Mouse (Mus musculus): ENCODE data around the gene Rpl3l. TPM values are rescaled to one million over a fixed set of nuclear protein-coding genes. Genes with fewer than 3 reads are reported as not detected.
A peak's percentile ranks its signal among the peaks of the same experiment; 100 is the strongest.
"Not testable (repeated sequence)": the region's sequence is repeated elsewhere in the genome, so short reads cannot be mapped to it uniquely, and the experiment has no call there.

Rpl3l gene
- polyA plus RNA-seq, 1 experiment from 2014 or later: 1.3 TPM

GRCm38 (mm10) chr17:24707801-24708425, 19.7 kb upstream of the Rpl3l start:
- H3K4me3 ChIP-seq (ENCODE audit: control insufficient read depth in 1 of 2, insufficient read depth in 1 of 2, low read depth in 1 of 2, low read length in 2 of 2): peak overlapping the region; percentile 70 to 82
- no peaks in the 10 kb centered on the region for H3K27me3 ChIP-seq (ENCODE audit: control insufficient read depth, insufficient read depth, low read length)
- no peaks in the 10 kb centered on the region for H3K9me3 ChIP-seq (ENCODE audit: control insufficient read depth, low read length)
- WGBS: 5% methylated on average over 24 of the region's 24 CpGs
- peak overlapping the region; percentile 85 for H3K27ac ChIP-seq (replicated peaks in 1 of 2; ENCODE audit: control insufficient read depth in 1 of 2, insufficient read depth in 1 of 2, low read depth in 2 of 2, low read length in 2 of 2)
- no peak for ATAC-seq (ENCODE audit: insufficient number of reproducible peaks, insufficient read depth, low FRiP score, low read depth)
- peak overlapping the region; percentile 86 for H3K9ac ChIP-seq (ENCODE audit: low read length)
- H3K4me1 ChIP-seq (ENCODE audit: control insufficient read depth in 2 of 2, insufficient read depth in 2 of 2, low read length in 2 of 2): peaks cover 5 to 11% of the 10 kb centered on the region in 2 experiments; a peak in 3 of 4 replicates
- peaks cover 28% of the 10 kb centered on the region for H3K36me3 ChIP-seq (ENCODE audit: control insufficient read depth, insufficient read depth, low read length)
- H3K4me2 ChIP-seq (ENCODE audit: low read length): peak overlapping the region; percentile 84

- H3K4me1 ChIP-seq (ENCODE audit: control insufficient read depth in 2 of 2, insufficient read depth in 2 of 2, low read length in 2 of 2): peaks cover 5 to 11% of the 10 kb centered on the region in 2 experiments; a peak in 3 of 4 replicates
- 34% methylated on average over 2 of the region's 2 CpGs for WGBS
- no peak overlapping the region for H3K4me3 ChIP-seq (ENCODE audit: control insufficient read depth in 1 of 2, insufficient read depth in 1 of 2, low read depth in 1 of 2, low read length in 2 of 2)
- peaks cover 21% of the 10 kb centered on the region for H3K36me3 ChIP-seq (ENCODE audit: control insufficient read depth, insufficient read depth, low read length)
- peak overlapping the region; percentile 84; the same call in 1 of the 2 replicates for H3K4me2 ChIP-seq (ENCODE audit: low read length)
- H3K9ac ChIP-seq (ENCODE audit: low read length): no peak overlapping the region
- H3K27me3 ChIP-seq (ENCODE audit: control insufficient read depth, insufficient read depth, low read length): no peaks in the 10 kb centered on the region
- no peak overlapping the region for H3K27ac ChIP-seq (replicated peaks in 1 of 2; ENCODE audit: control insufficient read depth in 1 of 2, insufficient read depth in 1 of 2, low read depth in 2 of 2, low read length in 2 of 2)
- H3K9me3 ChIP-seq (ENCODE audit: control insufficient read depth, low read length): no peaks in the 10 kb centered on the region
- ATAC-seq (ENCODE audit: insufficient number of reproducible peaks, insufficient read depth, low FRiP score, low read depth): no peak
Observed at GRCm38 (mm10) chr17:24708646-24709045, 19.0 kb upstream of the Rpl3l start.

GRCm38 (mm10) chr17:24715556-24715955, 12.1 kb upstream of the Rpl3l start:
- 79% methylated on average over 6 of the region's 6 CpGs for WGBS
- H3K36me3 ChIP-seq (ENCODE audit: control insufficient read depth, insufficient read depth, low read length): 0 out of 2 replicates have a peak, but pooled peaks cover 19% of the 10 kb centered on the region
- H3K27me3 ChIP-seq (ENCODE audit: control insufficient read depth, insufficient read depth, low read length): no peaks in the 10 kb centered on the region
- no peak overlapping the region for H3K9ac ChIP-seq (ENCODE audit: low read length)
- no peak overlapping the region for H3K4me2 ChIP-seq (ENCODE audit: low read length)
- no peak overlapping the region for H3K27ac ChIP-seq (replicated peaks in 1 of 2; ENCODE audit: control insufficient read depth in 1 of 2, insufficient read depth in 1 of 2, low read depth in 2 of 2, low read length in 2 of 2)
- no peak for ATAC-seq (ENCODE audit: insufficient number of reproducible peaks, insufficient read depth, low FRiP score, low read depth)
- H3K4me3 ChIP-seq (ENCODE audit: control insufficient read depth in 1 of 2, insufficient read depth in 1 of 2, low read depth in 1 of 2, low read length in 2 of 2): no peak overlapping the region
- peaks cover 0 to 6% of the 10 kb centered on the region in 2 experiments; a peak in 1 of 4 replicates for H3K4me1 ChIP-seq (ENCODE audit: control insufficient read depth in 2 of 2, insufficient read depth in 2 of 2, low read length in 2 of 2)
- no peaks in the 10 kb centered on the region for H3K9me3 ChIP-seq (ENCODE audit: control insufficient read depth, low read length)

- Histone ChIP-seq H3K4me1 (ENCODE audit: control insufficient read depth in 2 of 2, insufficient read depth in 2 of 2, low read length in 2 of 2) (peaks cover under 1 to 7% of the 10 kb centered on the region in 2 experiments; a peak in 2 of 4 replicates), H3K27me3 (ENCODE audit: control insufficient read depth, insufficient read depth, low read length) (no peaks in the 10 kb centered on the region), H3K4me2 (ENCODE audit: low read length) (no peak overlapping the region), H3K4me3 (ENCODE audit: control insufficient read depth in 1 of 2, insufficient read depth in 1 of 2, low read depth in 1 of 2, low read length in 2 of 2) (no peak overlapping the region), H3K9ac (ENCODE audit: low read length) (no peak overlapping the region), H3K9me3 (ENCODE audit: control insufficient read depth, low read length) (no peaks in the 10 kb centered on the region), H3K36me3 (ENCODE audit: control insufficient read depth, insufficient read depth, low read length) (peaks cover 25% of the 10 kb centered on the region), H3K27ac (replicated peaks in 1 of 2; ENCODE audit: control insufficient read depth in 1 of 2, insufficient read depth in 1 of 2, low read depth in 2 of 2, low read length in 2 of 2) (no peak overlapping the region)
- WGBS: 90% methylated on average over 15 of the region's 15 CpGs
- ATAC-seq (ENCODE audit: insufficient number of reproducible peaks, insufficient read depth, low FRiP score, low read depth): no peak
Observed at GRCm38 (mm10) chr17:24716166-24716682, 11.4 kb upstream of the Rpl3l start.

- 79% methylated on average over 4 of the region's 4 CpGs for WGBS
- peak within 1 kb of the TSS; percentile 80 for H3K9ac ChIP-seq (ENCODE audit: low read length)
Observed at GRCm38 (mm10) chr17:24717943-24718342, 9.7 kb upstream of the Rpl3l start, which contains the start of the genes Rnf151 and Rps2. Rnf151 (minus strand) TSS chr17:24718063. Rps2 (plus strand) TSS chr17:24718116.

GRCm38 (mm10) chr17:24718938-24719337, 8.7 kb upstream of the Rpl3l start:
- ATAC-seq (ENCODE audit: insufficient number of reproducible peaks, insufficient read depth, low FRiP score, low read depth); H3K9me3 ChIP-seq (ENCODE audit: control insufficient read depth, low read length); H3K27me3 ChIP-seq (ENCODE audit: control insufficient read depth, insufficient read depth, low read length); H3K27ac ChIP-seq (replicated peaks in 1 of 2; ENCODE audit: control insufficient read depth in 1 of 2, insufficient read depth in 1 of 2, low read depth in 2 of 2, low read length in 2 of 2): not testable (repeated sequence)
- H3K4me2 ChIP-seq (ENCODE audit: low read length): peak overlapping the region; percentile 70
- WGBS: 55% methylated on average over 5 of the region's 5 CpGs
- peak overlapping the region; percentile 57 to 79 for H3K4me3 ChIP-seq (ENCODE audit: control insufficient read depth in 1 of 2, insufficient read depth in 1 of 2, low read depth in 1 of 2, low read length in 2 of 2)
- peaks cover 40% of the 10 kb centered on the region for H3K36me3 ChIP-seq (ENCODE audit: control insufficient read depth, insufficient read depth, low read length)
- H3K9ac ChIP-seq (ENCODE audit: low read length): peak overlapping the region; percentile 80
- peaks cover 4 to 27% of the 10 kb centered on the region in 2 experiments for H3K4me1 ChIP-seq (ENCODE audit: control insufficient read depth in 2 of 2, insufficient read depth in 2 of 2, low read length in 2 of 2)

More at GRCm38 (mm10) chr17:24717943-24718342, 9.7 kb upstream of the Rpl3l start, which contains the start of the genes Rnf151 and Rps2:
- Histone ChIP-seq H3K36me3 (ENCODE audit: control insufficient read depth, insufficient read depth, low read length) (peaks cover 40% of the 10 kb centered on the region), H3K27ac (replicated peaks in 1 of 2; ENCODE audit: control insufficient read depth in 1 of 2, insufficient read depth in 1 of 2, low read depth in 2 of 2, low read length in 2 of 2) (no peak within 1 kb of the TSS), H3K4me1 (ENCODE audit: control insufficient read depth in 2 of 2, insufficient read depth in 2 of 2, low read length in 2 of 2) (peaks cover 4 to 22% of the 10 kb centered on the region in 2 experiments), H3K4me2 (ENCODE audit: low read length) (peak within 1 kb of the TSS; percentile 70), H3K4me3 (ENCODE audit: control insufficient read depth in 1 of 2, insufficient read depth in 1 of 2, low read depth in 1 of 2, low read length in 2 of 2) (peak within 1 kb of the TSS; percentile 57 to 79; a peak in 2 of 4 replicates), H3K9me3 (ENCODE audit: control insufficient read depth, low read length) (no peaks in the 10 kb centered on the region), H3K27me3 (ENCODE audit: control insufficient read depth, insufficient read depth, low read length) (no peaks in the 10 kb centered on the region)
- no peak for ATAC-seq (ENCODE audit: insufficient number of reproducible peaks, insufficient read depth, low FRiP score, low read depth)

- H3K4me2 ChIP-seq (ENCODE audit: low read length): peak overlapping the region; percentile 74
- peaks cover 6 to 30% of the 10 kb centered on the region in 2 experiments for H3K4me1 ChIP-seq (ENCODE audit: control insufficient read depth in 2 of 2, insufficient read depth in 2 of 2, low read length in 2 of 2)
- H3K27me3 ChIP-seq (ENCODE audit: control insufficient read depth, insufficient read depth, low read length): no peaks in the 10 kb centered on the region
- H3K9ac ChIP-seq (ENCODE audit: low read length): peak overlapping the region; percentile 88
- H3K9me3 ChIP-seq (ENCODE audit: control insufficient read depth, low read length): no peaks in the 10 kb centered on the region
- H3K4me3 ChIP-seq (ENCODE audit: control insufficient read depth in 1 of 2, insufficient read depth in 1 of 2, low read depth in 1 of 2, low read length in 2 of 2): peak overlapping the region; percentile 57 to 79
- peak overlapping the region; percentile 66 to 80 for H3K27ac ChIP-seq (replicated peaks in 1 of 2; ENCODE audit: control insufficient read depth in 1 of 2, insufficient read depth in 1 of 2, low read depth in 2 of 2, low read length in 2 of 2)
- peaks cover 40% of the 10 kb centered on the region for H3K36me3 ChIP-seq (ENCODE audit: control insufficient read depth, insufficient read depth, low read length)
- ATAC-seq (ENCODE audit: insufficient number of reproducible peaks, insufficient read depth, low FRiP score, low read depth): peak; percentile 98
- under 1% methylated on average over 61 of the region's 61 CpGs for WGBS
Observed at GRCm38 (mm10) chr17:24719494-24720222, 8.0 kb upstream of the Rpl3l start.

All from heart, embryonic 14.5 days (tissue).